Mouse (Mus musculus) lung, postnatal 0 days (tissue): ENCODE data around the gene Msh4.

Source experiments
- CTCF ChIP-seq: IDR thresholded peaks from 2 replicates; pipeline ENCODE4 v1.5.1; 2016; ENCODE audit warnings: antibody characterized with exemption, mild to moderate bottlenecking
- EP300 ChIP-seq: IDR thresholded peaks from 2 replicates; pipeline ENCODE4 v1.6.1; 2016; ENCODE audit warnings: antibody characterized with exemption, mild to moderate bottlenecking, control low read depth

DNA sequence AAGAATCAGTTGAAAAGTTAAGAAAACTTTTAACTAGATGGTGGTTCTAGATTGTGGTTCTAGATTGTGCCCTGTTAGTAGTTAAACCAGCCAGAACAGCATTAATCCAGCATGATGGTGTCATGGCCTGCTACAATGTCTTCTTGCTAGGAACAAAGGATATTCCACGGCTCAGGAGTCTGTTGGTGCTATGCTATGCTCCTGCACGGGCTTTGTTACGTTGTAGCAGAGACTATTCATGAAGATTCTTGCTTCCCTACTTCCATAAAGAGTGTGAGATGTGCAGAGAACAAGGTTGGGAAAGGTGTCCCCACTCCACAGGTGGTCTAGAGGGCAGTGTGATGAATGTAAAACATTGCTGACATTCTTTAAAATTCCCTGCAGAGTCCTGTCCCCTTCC lies 69.6 kb downstream of the Msh4 start:
- TF ChIP-seq EP300 (no peak), CTCF (no peak)
